Mouse (Mus musculus): ENCODE measurements at regions not wholly inside any gene's neighbourhood (a gene's known extent, or its start where the extent isn't known, plus 50 kb on each side); places are given as distances from the start of the nearest gene placed in this dataset.
"Not testable (repeated sequence)": the region's sequence is repeated elsewhere in the genome, so short reads cannot be mapped to it uniquely, and the experiment has no call there.

DNA sequence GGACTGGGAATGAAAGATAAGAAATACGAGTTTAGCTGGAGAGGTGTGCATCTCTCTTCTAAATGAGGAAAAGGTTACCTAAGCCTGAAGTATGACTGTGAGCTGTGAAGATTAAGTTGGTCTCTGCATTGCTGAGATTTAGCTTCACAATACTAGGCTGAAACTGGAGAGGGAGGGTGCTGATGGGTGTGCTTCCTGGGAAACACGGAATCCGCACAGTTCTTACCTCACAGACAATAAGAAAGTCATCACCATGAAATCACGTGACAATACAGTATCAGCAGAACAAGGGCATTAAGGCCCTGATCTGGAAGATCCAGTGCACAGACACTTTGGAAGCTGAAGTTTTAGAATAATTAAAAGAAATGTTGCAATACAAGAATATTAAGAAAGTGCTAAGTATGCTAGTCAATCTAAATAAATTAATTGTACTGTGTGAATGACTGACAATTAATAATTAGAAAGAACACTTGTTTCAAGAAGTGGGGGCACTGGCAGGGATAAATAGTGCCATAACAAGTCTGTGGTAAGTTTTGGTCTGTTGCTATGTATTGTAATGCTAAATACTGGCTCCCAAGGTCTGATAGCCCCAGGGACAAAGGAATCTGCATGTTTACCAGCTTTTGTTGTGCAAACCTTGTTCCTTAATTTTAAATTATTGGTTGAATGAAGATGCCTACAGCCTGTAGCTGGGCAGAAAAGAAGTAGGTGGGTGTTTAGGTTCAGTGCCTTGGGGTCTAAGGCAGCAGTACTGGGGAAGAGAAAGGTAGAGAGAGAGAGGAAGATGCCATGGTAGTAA lies 66.0 kb upstream of the Thsd7a start:
- no peaks in the 10 kb centered on the region for H3K27me3 ChIP-seq (ENCODE audit: control insufficient read depth, insufficient read depth, low read length)
- no peak overlapping the region for H3K4me3 ChIP-seq (replicated peaks; ENCODE audit: low read length)
- H3K4me1 ChIP-seq (ENCODE audit: control insufficient read depth, insufficient read depth, low read length), result no peaks in the 10 kb centered on the region
- no peak overlapping the region for H3K4me2 ChIP-seq (ENCODE audit: low read depth, low read length)
- H3K36me3 ChIP-seq (ENCODE audit: control insufficient read depth, insufficient read depth, low read length), result no peaks in the 10 kb centered on the region
- H3K9me3 ChIP-seq (replicated peaks; ENCODE audit: control insufficient read depth, low read length), result no peaks in the 10 kb centered on the region
- no peak for ATAC-seq (ENCODE audit: insufficient read depth, low FRiP score)
- H3K9ac ChIP-seq (ENCODE audit: low read length), result no peak overlapping the region
- H3K27ac ChIP-seq (ENCODE audit: low read length), result no peak overlapping the region
- 71% methylated on average over 4 of the region's 4 CpGs for WGBS

DNA sequence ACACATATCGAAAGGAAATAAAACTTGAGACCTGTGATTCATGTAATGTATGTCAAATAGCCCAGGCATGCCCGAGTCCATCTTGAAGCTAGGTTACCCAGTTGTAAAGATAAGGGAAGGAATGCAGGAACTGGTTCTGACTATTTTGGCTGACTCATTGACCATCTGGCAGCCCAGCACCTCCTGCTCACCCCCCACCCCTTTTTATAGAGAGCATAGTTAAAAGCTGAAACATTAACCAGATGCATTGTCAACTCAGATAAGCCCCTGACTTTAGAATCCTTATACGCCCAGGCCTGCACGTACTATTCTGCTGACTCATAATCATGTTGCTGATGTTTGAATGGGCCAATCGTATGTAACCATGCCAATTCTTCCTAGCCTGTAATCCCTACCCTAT lies 64.6 kb upstream of the Thsd7a start:
- H3K4me2 ChIP-seq (ENCODE audit: low read depth, low read length); H3K27ac ChIP-seq (ENCODE audit: low read length); H3K9ac ChIP-seq (ENCODE audit: low read length); H3K4me1 ChIP-seq (ENCODE audit: control insufficient read depth, insufficient read depth, low read length); H3K27me3 ChIP-seq (ENCODE audit: control insufficient read depth, insufficient read depth, low read length); H3K4me3 ChIP-seq (replicated peaks; ENCODE audit: low read length); H3K36me3 ChIP-seq (ENCODE audit: control insufficient read depth, insufficient read depth, low read length); H3K9me3 ChIP-seq (replicated peaks; ENCODE audit: control insufficient read depth, low read length): not testable (repeated sequence)
- 38% methylated on average over 5 of the region's 5 CpGs for WGBS
- peak; percentile 71 for ATAC-seq (ENCODE audit: insufficient read depth, low FRiP score)

DNA sequence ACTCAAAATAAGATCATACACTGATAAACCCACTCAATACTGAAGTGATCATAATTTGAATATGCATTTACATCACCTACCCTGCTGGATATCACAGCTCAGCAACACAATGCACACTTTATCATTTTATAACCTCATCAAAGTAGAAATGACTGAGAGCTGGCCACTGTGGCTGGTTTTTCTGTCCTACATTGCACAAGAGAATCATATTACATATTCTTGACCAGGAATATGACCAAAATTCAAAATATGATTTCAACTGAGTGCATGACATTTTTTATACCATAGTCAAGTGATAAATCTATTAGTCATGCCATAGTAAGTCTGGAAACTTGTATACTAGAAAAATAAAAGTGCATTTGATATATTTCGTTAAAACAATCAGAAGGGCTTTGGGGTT lies 63.3 kb upstream of the Thsd7a start:
- no peaks in the 10 kb centered on the region for H3K27me3 ChIP-seq (ENCODE audit: control insufficient read depth, insufficient read depth, low read length)
- no peak for ATAC-seq (ENCODE audit: insufficient read depth, low FRiP score)
- no peak overlapping the region for H3K4me2 ChIP-seq (ENCODE audit: low read depth, low read length)
- H3K9me3 ChIP-seq (replicated peaks; ENCODE audit: control insufficient read depth, low read length), result no peaks in the 10 kb centered on the region
- no peak overlapping the region for H3K27ac ChIP-seq (ENCODE audit: low read length)
- no peaks in the 10 kb centered on the region for H3K36me3 ChIP-seq (ENCODE audit: control insufficient read depth, insufficient read depth, low read length)
- 92% methylated on average over 1 of the region's 1 CpGs for WGBS
- H3K4me3 ChIP-seq (replicated peaks; ENCODE audit: low read length), result no peak overlapping the region
- no peak overlapping the region for H3K9ac ChIP-seq (ENCODE audit: low read length)
- no peaks in the 10 kb centered on the region for H3K4me1 ChIP-seq (ENCODE audit: control insufficient read depth, insufficient read depth, low read length)

DNA sequence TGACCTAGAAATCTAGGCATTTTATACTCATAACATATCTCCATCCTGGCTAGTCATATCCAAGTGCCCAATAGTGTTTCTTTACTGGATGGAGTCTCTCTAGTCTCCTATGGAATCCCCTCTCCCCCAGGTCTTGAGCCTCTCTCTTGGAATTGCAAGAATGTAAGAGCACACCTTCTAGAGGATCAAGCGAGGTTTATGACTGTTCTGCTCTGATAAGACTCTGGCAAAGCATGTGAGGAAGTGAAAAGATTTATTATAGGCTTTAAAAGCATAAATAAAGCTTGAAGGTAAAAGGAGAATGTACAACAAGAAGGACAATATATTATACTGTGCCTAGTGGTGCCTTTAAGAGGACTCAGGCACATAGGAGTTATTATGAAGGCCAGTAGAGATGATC lies 62.8 kb upstream of the Thsd7a start:
- no peaks in the 10 kb centered on the region for H3K9me3 ChIP-seq (replicated peaks; ENCODE audit: control insufficient read depth, low read length)
- WGBS, result 43% methylated on average over 1 of the region's 1 CpGs
- H3K27me3 ChIP-seq (ENCODE audit: control insufficient read depth, insufficient read depth, low read length), result no peaks in the 10 kb centered on the region
- ATAC-seq (ENCODE audit: insufficient read depth, low FRiP score), result no peak
- H3K9ac ChIP-seq (ENCODE audit: low read length), result no peak overlapping the region
- no peaks in the 10 kb centered on the region for H3K4me1 ChIP-seq (ENCODE audit: control insufficient read depth, insufficient read depth, low read length)
- H3K4me2 ChIP-seq (ENCODE audit: low read depth, low read length), result no peak overlapping the region
- H3K36me3 ChIP-seq (ENCODE audit: control insufficient read depth, insufficient read depth, low read length), result no peaks in the 10 kb centered on the region
- H3K4me3 ChIP-seq (replicated peaks; ENCODE audit: low read length), result no peak overlapping the region
- no peak overlapping the region for H3K27ac ChIP-seq (ENCODE audit: low read length)

DNA sequence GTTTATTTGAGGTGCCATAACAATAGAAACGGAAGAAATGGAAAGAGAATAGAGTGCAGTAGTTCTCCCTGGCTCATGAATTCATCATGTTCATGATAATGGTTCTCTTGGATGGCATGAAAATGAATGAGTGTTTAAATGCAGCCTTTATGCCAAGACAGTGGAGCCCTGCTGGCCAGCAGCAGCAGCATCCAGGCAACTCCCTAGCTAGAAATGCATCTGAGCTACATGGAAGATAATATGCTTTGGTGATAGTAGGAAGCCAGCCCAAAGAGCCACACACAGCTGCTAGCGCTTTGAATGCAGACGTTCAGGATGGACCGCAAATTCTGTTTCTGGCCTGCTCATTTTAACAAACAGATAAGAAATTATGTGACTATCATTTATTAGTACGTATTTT lies 60.4 kb upstream of the Thsd7a start:
- no peak overlapping the region for H3K4me3 ChIP-seq (replicated peaks; ENCODE audit: low read length)
- no peak overlapping the region for H3K27ac ChIP-seq (ENCODE audit: low read length)
- no peaks in the 10 kb centered on the region for H3K36me3 ChIP-seq (ENCODE audit: control insufficient read depth, insufficient read depth, low read length)
- H3K4me2 ChIP-seq (ENCODE audit: low read depth, low read length), result no peak overlapping the region
- no peaks in the 10 kb centered on the region for H3K4me1 ChIP-seq (ENCODE audit: control insufficient read depth, insufficient read depth, low read length)
- 72% methylated on average over 5 of the region's 5 CpGs for WGBS
- no peaks in the 10 kb centered on the region for H3K27me3 ChIP-seq (ENCODE audit: control insufficient read depth, insufficient read depth, low read length)
- no peak overlapping the region for H3K9ac ChIP-seq (ENCODE audit: low read length)
- ATAC-seq (ENCODE audit: insufficient read depth, low FRiP score), result no peak
- no peaks in the 10 kb centered on the region for H3K9me3 ChIP-seq (replicated peaks; ENCODE audit: control insufficient read depth, low read length)

Data from stomach, embryonic 16.5 days (tissue).